Mouse (Mus musculus) liver, embryonic 14.5 days (tissue): ENCODE data around the gene E130114P18Rik. TPM values are rescaled to one million over a fixed set of nuclear protein-coding genes. Genes with fewer than 3 reads are reported as not detected.

Experiments used
- ATAC-seq: fragments of 200-750 bp; cut with Nextera tagmentation; 2 replicates; pipeline ENCODE4 v1.8.0; 2017; ENCODE audit warnings: moderate number of reproducible peaks, mild to moderate bottlenecking, moderate library complexity; ENCODE audit not compliant: insufficient read depth
- DNase-seq, 3 experiments: peaks; one replicate each; pipeline ENCODE4 v3.0.0-alpha.2; 2012 to 2013; ENCODE audit warnings: low read depth in 3 of 3, low spot score in 3 of 3
- H3K27ac ChIP-seq: fragments of 300-500 bp; sonication (generic); 2 replicates; pipeline ENCODE4 v1.5.1; 2014; ENCODE audit warnings: moderate library complexity, mild to moderate bottlenecking, control low read depth, inconsistent platforms
- H3K27me3 ChIP-seq: fragments of 300-500 bp; sonication (generic); 2 replicates; pipeline ENCODE4 v1.6.1; 2014; ENCODE audit warnings: mild to moderate bottlenecking, low read length, moderate library complexity; ENCODE audit not compliant: control insufficient read depth, insufficient read depth
- H3K36me3 ChIP-seq: fragments of 300-500 bp; sonication (generic); replicated peaks from 2 replicates; pipeline ENCODE4 v1.6.1; 2014; ENCODE audit warnings: low read depth; ENCODE audit not compliant: control insufficient read depth, insufficient read depth
- H3K4me1 ChIP-seq, 2 experiments: fragments of 200-500 bp in 1 of 2; fragments of 300-500 bp in 1 of 2; sonication (generic) in 1 of 2; replicated peaks; 2 replicates each; pipeline ENCODE4 v1.6.1; 2012 to 2014; ENCODE audit warnings: antibody characterized with exemption in 1 of 2, inconsistent platforms in 1 of 2, low read length in 1 of 2; ENCODE audit not compliant: control insufficient read depth in 2 of 2, insufficient read depth in 2 of 2
- H3K4me2 ChIP-seq: fragments of 300-500 bp; sonication (generic); 2 replicates; pipeline ENCODE4 v1.6.1; 2014; ENCODE audit warnings: low read depth, mild to moderate bottlenecking, control low read depth, moderate library complexity
- H3K4me3 ChIP-seq, 2 experiments: fragments of 200-500 bp in 1 of 2; fragments of 300-500 bp in 1 of 2; sonication (generic) in 1 of 2; 2 replicates each; pipeline ENCODE4 v1.5.1; 2012 to 2014; ENCODE audit warnings: low read depth in 2 of 2, low read length in 2 of 2, mild to moderate bottlenecking in 2 of 2, control low read depth in 1 of 2, inconsistent platforms in 1 of 2, moderate library complexity in 1 of 2; ENCODE audit not compliant: insufficient read depth in 1 of 2
- H3K9ac ChIP-seq: fragments of 300-500 bp; sonication (generic); replicated peaks from 2 replicates; pipeline ENCODE4 v1.6.1; 2014; ENCODE audit warnings: mild to moderate bottlenecking, control low read depth, moderate library complexity
- H3K9me3 ChIP-seq: fragments of 300-500 bp; sonication (generic); 2 replicates; pipeline ENCODE4 v1.6.1; 2016; ENCODE audit warnings: low read length, mixed read lengths; ENCODE audit not compliant: control insufficient read depth
- CTCF ChIP-seq: IDR thresholded peaks from 2 replicates; pipeline ENCODE4 v1.5.1; 2016; ENCODE audit warnings: antibody characterized with exemption, low read depth, control low read depth
- EP300 ChIP-seq: IDR thresholded peaks from 2 replicates; pipeline ENCODE4 v1.6.1; 2016; ENCODE audit warnings: antibody characterized with exemption, low read depth
- WGBS: fragments of 180-500 bp; shearing (Covaris S2); extraction: QIAGEN DNeasy Blood & Tissue Kit; methylation state at CpG from one replicate; pipeline ENCODE4 v1.1.7; 2014; ENCODE audit not compliant: insufficient replicate concordance; 5-methylcytosine and 5-hydroxymethylcytosine counted together
- polyA plus RNA-seq, 2 experiments: library from polyadenylated mRNA; depleted of rRNA in 1 of 2; stranded (reverse) in 1 of 2; unstranded in 1 of 2; fragments of >200 nt; fragmentation: Nextera tagmentation in 1 of 2; extraction: Ambion mirVana in 1 of 2; gene quantifications; 2 replicates each; pipeline versions ENCODE4 v1.2.1 to v1.2.3; 2012 to 2014

E130114P18Rik gene
- polyA plus RNA-seq, 2 experiments: not detected

GRCm38 (mm10) chr4:97689456-97690383 is 88.2 kb downstream of the E130114P18Rik start:
- WGBS: 33% methylated on average over 8 of the region's 8 CpGs

DNA sequence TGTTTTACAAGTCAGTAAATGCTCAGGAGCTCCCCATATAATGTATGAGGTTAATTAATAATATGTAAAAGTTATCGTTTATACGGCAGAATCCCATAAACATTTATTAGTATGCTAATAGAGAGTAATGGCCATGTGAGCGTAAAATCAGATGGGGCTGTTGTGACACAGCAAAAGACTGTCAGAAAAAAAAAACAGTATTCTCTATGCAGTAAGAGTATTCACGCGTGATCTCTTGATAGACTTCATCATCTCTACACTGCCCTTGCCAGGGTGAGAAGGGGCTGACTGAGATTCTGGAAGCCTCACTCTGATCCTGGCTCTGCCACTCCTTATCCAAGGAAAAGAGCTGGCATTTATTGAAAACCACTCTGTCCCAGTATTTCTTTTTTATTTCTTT is 91.9 kb downstream of the E130114P18Rik start:
- Histone ChIP-seq H3K27me3 (no peaks in the 10 kb centered on the region), H3K4me1 (peaks cover 0 to 6% of the 10 kb centered on the region in 2 experiments; a peak in 2 of 4 replicates), H3K4me3 (no peak overlapping the region), H3K36me3 (no peaks in the 10 kb centered on the region), H3K9me3 (no peaks in the 10 kb centered on the region), H3K4me2 (no peak overlapping the region), H3K9ac (no peak overlapping the region), H3K27ac (no peak overlapping the region)
- WGBS: 84% methylated on average over 5 of the region's 5 CpGs
- no peak for DNase-seq
- TF ChIP-seq CTCF (no peak), EP300 (no peak)
- ATAC-seq: no peak

More at GRCm38 (mm10) chr4:97689456-97690383, 88.2 kb downstream of the E130114P18Rik start:
- H3K36me3 ChIP-seq: no peaks in the 10 kb centered on the region
- H3K4me3 ChIP-seq: no peak overlapping the region
- no peak for TF ChIP-seq CTCF
- ATAC-seq: no peak
- no peak overlapping the region for H3K4me2 ChIP-seq
- H3K9ac ChIP-seq: no peak overlapping the region
- peaks cover 0 to 6% of the 10 kb centered on the region in 2 experiments; a peak in 2 of 4 replicates for H3K4me1 ChIP-seq
- H3K9me3 ChIP-seq: no peaks in the 10 kb centered on the region
- no peak overlapping the region for H3K27ac ChIP-seq
- no peaks in the 10 kb centered on the region for H3K27me3 ChIP-seq
- no peak for DNase-seq

DNA sequence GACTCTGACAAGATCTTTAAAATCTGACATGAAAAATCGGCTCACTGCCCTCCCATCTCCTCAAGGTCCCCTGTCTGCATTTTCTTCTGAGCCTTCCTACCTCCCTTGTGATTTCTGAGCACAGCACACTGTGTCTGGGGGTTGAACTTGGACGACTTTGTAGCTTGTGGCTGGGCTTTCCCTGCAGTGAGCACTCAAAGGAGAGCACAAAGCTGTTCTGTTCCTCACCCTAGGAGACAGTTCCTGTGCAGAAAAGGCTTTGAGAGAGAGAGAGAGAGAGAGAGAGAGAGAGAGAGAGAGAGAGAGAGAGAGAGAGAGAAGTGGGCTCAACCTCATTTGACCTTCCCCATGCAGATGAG is 101.3 kb downstream of the E130114P18Rik start:
- H3K27ac ChIP-seq: no peak overlapping the region
- no peaks in the 10 kb centered on the region for H3K9me3 ChIP-seq
- no peak overlapping the region for H3K4me2 ChIP-seq
- 13% methylated on average over 2 of the region's 2 CpGs for WGBS
- H3K4me3 ChIP-seq: no peak overlapping the region
- DNase-seq (no peak), ATAC-seq (no peak)
- no peaks in the 10 kb centered on the region for H3K27me3 ChIP-seq
- no peak for TF ChIP-seq CTCF
- TF ChIP-seq EP300: no peak
- no peak overlapping the region for H3K9ac ChIP-seq
- H3K36me3 ChIP-seq: no peaks in the 10 kb centered on the region
- no peaks in the 10 kb centered on the region; a peak in 1 of 4 replicates for H3K4me1 ChIP-seq

DNA sequence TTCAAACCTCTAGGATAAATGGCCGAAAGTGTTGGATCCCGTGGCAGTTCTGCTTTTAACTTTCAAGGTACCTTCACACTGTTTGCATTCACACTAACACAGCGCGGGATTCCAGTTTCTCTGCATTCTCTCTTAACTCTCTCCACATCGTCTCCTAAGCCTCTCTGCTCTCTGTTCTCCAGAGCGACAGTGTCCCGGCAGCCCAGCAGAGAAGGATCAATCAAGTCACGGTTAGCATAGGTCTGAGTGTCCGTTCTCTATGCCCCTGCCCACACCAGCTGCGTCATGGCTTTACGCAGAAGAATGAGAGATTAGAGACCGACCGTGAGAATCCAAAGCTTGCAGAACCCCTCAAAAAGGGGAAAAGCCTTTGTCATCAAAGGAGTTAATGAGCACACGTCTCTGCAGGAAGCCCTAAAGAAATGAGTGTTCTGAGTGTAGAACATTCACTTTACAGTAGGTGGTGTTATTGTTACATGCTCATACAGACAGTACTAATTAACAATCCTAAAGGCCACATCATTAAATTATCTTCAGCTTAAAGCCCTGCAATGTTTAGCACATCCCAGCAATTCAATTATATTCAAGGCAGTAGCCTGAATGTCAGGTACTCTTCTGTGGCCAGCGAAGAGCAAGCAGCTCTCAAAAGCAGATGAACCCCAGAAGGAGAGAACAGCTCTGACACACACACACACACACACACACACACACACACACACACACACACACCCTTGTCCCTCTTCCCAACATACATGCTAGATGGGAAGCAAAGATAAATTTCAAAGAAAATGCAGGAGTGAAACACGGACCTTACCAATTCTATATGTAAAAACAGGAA is 101.9 kb downstream of the E130114P18Rik start:
- H3K27ac ChIP-seq: no peak overlapping the region
- no peaks in the 10 kb centered on the region; a peak in 1 of 4 replicates for H3K4me1 ChIP-seq
- no peak overlapping the region for H3K4me3 ChIP-seq
- H3K9me3 ChIP-seq: no peaks in the 10 kb centered on the region
- TF ChIP-seq EP300: no peak
- no peak for TF ChIP-seq CTCF
- H3K4me2 ChIP-seq: no peak overlapping the region
- ATAC-seq: no peak
- H3K9ac ChIP-seq: no peak overlapping the region
- no peaks in the 10 kb centered on the region for H3K36me3 ChIP-seq
- DNase-seq: no peak
- no peaks in the 10 kb centered on the region for H3K27me3 ChIP-seq
- 52% methylated on average over 16 of the region's 16 CpGs for WGBS
